In the genomic region with DNA sequence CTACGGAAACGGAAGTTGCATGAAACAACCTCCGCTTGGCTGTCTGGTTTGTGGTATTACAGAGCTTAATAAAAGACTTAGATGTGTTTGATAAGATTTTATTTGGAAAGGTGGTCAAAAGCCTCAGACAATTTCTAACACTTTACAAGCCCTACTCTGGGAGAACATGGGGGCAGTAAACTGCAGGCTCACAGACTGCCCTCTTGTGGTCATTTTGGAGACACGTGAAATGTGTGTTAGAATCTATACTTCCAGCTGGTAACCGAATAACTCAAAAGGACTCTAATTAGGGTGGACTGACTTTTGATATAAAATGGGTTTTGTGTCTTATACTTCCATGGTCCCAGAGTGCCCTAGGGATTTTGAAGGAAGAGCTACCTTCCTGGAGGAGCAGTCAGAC, we compare ENCODE assay signal across 16 mouse cellular contexts. TPM values are rescaled to one million over a fixed set of nuclear protein-coding genes. Genes with fewer than 3 reads are reported as not detected.
A peak's percentile ranks its signal among the peaks of the same experiment; 100 is the strongest.
DNase-seq lines count a peak whose midpoint lies in the region; ATAC-seq and TF ChIP-seq lines count a peak whose summit lies in the region.
"Had no signal": no experiment of that assay in that cellular context is flagged by ENCODE, and none has a peak within 500 bp of the region (broad histone marks: within the 10 kb centered on the region; RNA-seq: fewer than 3 reads in every experiment).

No protein-coding gene starts in this region.

- H3K4me1 ChIP-seq in liver, adult 2 months (ENCODE audit: control insufficient read depth, insufficient read depth, low read length): no peaks in the 10 kb centered on the region
- no peaks in the 10 kb centered on the region for H3K4me1 ChIP-seq in ES-E14 (ENCODE audit: control insufficient read depth in 2 of 2, insufficient read depth in 2 of 2, low read length in 2 of 2, poor library complexity in 1 of 2)
- peaks cover 1 to 6% of the 10 kb centered on the region in 2 experiments for H3K4me1 ChIP-seq in liver, embryonic 14.5 days (replicated peaks; ENCODE audit: control insufficient read depth in 2 of 2, insufficient read depth in 2 of 2, low read length in 1 of 2)
- H3K4me1 ChIP-seq: limb, embryonic 15.5 days had no signal

- no peaks in the 10 kb centered on the region for H3K36me3 ChIP-seq in liver, adult 2 months (ENCODE audit: control insufficient read depth, insufficient read depth, low read length)
- H3K36me3 ChIP-seq in ES-E14 (ENCODE audit: control insufficient read depth, insufficient read depth, low read length, poor library complexity, severe bottlenecking): no peaks in the 10 kb centered on the region
- no peaks in the 10 kb centered on the region for H3K36me3 ChIP-seq in liver, embryonic 14.5 days (replicated peaks; ENCODE audit: control insufficient read depth, insufficient read depth, low read depth)
- H3K36me3 ChIP-seq: limb, embryonic 15.5 days had no signal

- no peak overlapping the region for H3K4me3 ChIP-seq in gastrocnemius, adult 2 months
- no peak overlapping the region for H3K4me3 ChIP-seq in liver, adult 2 months (ENCODE audit: insufficient read depth, low read depth, low read length)
- H3K4me3 ChIP-seq in ES-E14 (ENCODE audit: insufficient read depth in 1 of 2, low read depth in 1 of 2, low read length in 2 of 2, poor library complexity in 1 of 2, severe bottlenecking in 1 of 2): no peak overlapping the region
- H3K4me3 ChIP-seq in liver, embryonic 14.5 days (ENCODE audit: insufficient read depth in 1 of 2, low read depth in 2 of 2, low read length in 2 of 2): no peak overlapping the region
- H3K4me3 ChIP-seq: limb, embryonic 15.5 days had no signal

- WGBS in liver, adult 2 months: 75% methylated on average over 5 of the region's 5 CpGs
- WGBS in liver, embryonic 14.5 days (ENCODE audit: insufficient replicate concordance): 73% methylated on average over 5 of the region's 5 CpGs

- peak; percentile 62 for TF ChIP-seq CTCF in gastrocnemius, adult 2 months (IDR thresholded peaks at IDR 0.05)
- TF ChIP-seq CTCF in liver, adult 2 months (IDR thresholded peaks at IDR 0.05; ENCODE audit: low read depth, low read length): peak; percentile 5; the same call in 1 of the 2 replicates
- TF ChIP-seq CTCF in liver, embryonic 14.5 days (IDR thresholded peaks at IDR 0.05; ENCODE audit: low read depth): peak; percentile 50; the same call in 1 of the 2 replicates

- no peak for DNase-seq in gastrocnemius, adult 2 months
- no peak for DNase-seq in gastrocnemius, postnatal 36 days
- DNase-seq in liver, adult 2 months (ENCODE audit: extremely low read depth, low read depth, low spot score): no peak
- no peak for DNase-seq in liver
- DNase-seq in ES-E14 (ENCODE audit: low read depth, low spot score): peak; percentile 9
- DNase-seq in liver, embryonic 14.5 days (ENCODE audit: low read depth in 3 of 3, low spot score in 3 of 3): no peak
- DNase-seq in B cell, adult 2 months: no peak
- DNase-seq: heart, postnatal 10 days; thymus, postnatal 4 days had no signal

- intact Hi-C loops in gastrocnemius, adult 2 months (cut with DNase I): no loop called here
- intact Hi-C loops in gastrocnemius, postnatal 36 days (cut with DNase I): no loop called here

- TF ChIP-seq EP300 in liver, embryonic 14.5 days (IDR thresholded peaks at IDR 0.05; ENCODE audit: low read depth): no peak

- H3K27ac ChIP-seq in gastrocnemius, adult 2 months: no peak overlapping the region
- H3K27ac ChIP-seq in liver, adult 2 months (replicated peaks; ENCODE audit: insufficient read depth, low read depth, low read length): no peak overlapping the region
- H3K27ac ChIP-seq in ES-E14 (ENCODE audit: insufficient read depth, low read depth, low read length, poor library complexity, severe bottlenecking): no peak overlapping the region
- no peak overlapping the region for H3K27ac ChIP-seq in liver, embryonic 14.5 days
- H3K27ac ChIP-seq: limb, embryonic 15.5 days had no signal

- in situ Hi-C loops in ES-E14 (cut with MboI; ENCODE audit: low sequenced_read_pairs in 2 of 2, unreplicated experiment in 2 of 2): no loop called here

- no peaks in the 10 kb centered on the region for H3K79me2 ChIP-seq in liver, adult 2 months (ENCODE audit: control insufficient read depth, insufficient read depth, low read length)

- no peak for ATAC-seq in liver, embryonic 14.5 days (ENCODE audit: insufficient read depth)
- no peak for ATAC-seq in megakaryocyte, adult 5-6 weeks (ENCODE audit: poor library complexity, severe bottlenecking)

- H3K27me3 ChIP-seq in liver, adult 2 months (ENCODE audit: control insufficient read depth, insufficient read depth, low read length): no peaks in the 10 kb centered on the region
- H3K27me3 ChIP-seq in liver, embryonic 14.5 days (ENCODE audit: control insufficient read depth, insufficient read depth, low read length): no peaks in the 10 kb centered on the region
- H3K27me3 ChIP-seq: limb, embryonic 15.5 days had no signal

- no peaks in the 10 kb centered on the region for H3K9me3 ChIP-seq in ES-E14 (ENCODE audit: control insufficient read depth, insufficient read depth, low read depth, low read length)
- H3K9me3 ChIP-seq in liver, embryonic 14.5 days (ENCODE audit: control insufficient read depth, low read length): no peaks in the 10 kb centered on the region
- H3K9me3 ChIP-seq: limb, embryonic 15.5 days had no signal

- H3K4me2 ChIP-seq in liver, embryonic 14.5 days (ENCODE audit: low read depth): no peak overlapping the region
- H3K4me2 ChIP-seq: limb, embryonic 15.5 days; midbrain, embryonic 11.5 days had no signal

- no peak for TF ChIP-seq POLR2A in liver, adult 2 months (IDR thresholded peaks at IDR 0.05; ENCODE audit: extremely low read depth, insufficient read depth, low read length)

- H3K9ac ChIP-seq in liver, adult 2 months (ENCODE audit: low read depth, low read length): no peak overlapping the region
- no peak overlapping the region for H3K9ac ChIP-seq in ES-E14 (ENCODE audit: insufficient read depth, low read depth, low read length, poor library complexity, severe bottlenecking)
- H3K9ac ChIP-seq in liver, embryonic 14.5 days (replicated peaks): no peak overlapping the region
- H3K9ac ChIP-seq: limb, embryonic 15.5 days had no signal

TF ChIP-seq in ES-E14, 5 proteins besides CTCF, POLR2A, EP300 and RAD21:
- no peak for TF ChIP-seq CHD2 (IDR thresholded peaks at IDR 0.05; ENCODE audit: low read depth, low read length)
- TF ChIP-seq ZNF384 (IDR thresholded peaks at IDR 0.05; ENCODE audit: low read depth, low read length): no peak
- TF ChIP-seq ZC3H11A (IDR thresholded peaks at IDR 0.05; ENCODE audit: borderline replicate concordance, low read depth, low read length): no peak
- no peak for TF ChIP-seq HCFC1 (IDR thresholded peaks at IDR 0.05; ENCODE audit: borderline replicate concordance, insufficient read depth, low read length)
- TF ChIP-seq MAFK (IDR thresholded peaks at IDR 0.05; ENCODE audit: insufficient read depth, low read depth, low read length): no peak

RNA-seq across cellular contexts. Expression of a gene that starts 50.4 kb away (rescaled TPM):
- total RNA-seq in gastrocnemius, adult 2 months (2021): not detected
- total RNA-seq in gastrocnemius, postnatal 36 days (2021): not detected
- not detected in 2 replicates for total RNA-seq in liver, adult 2 months (2014; rRNA removed)
- not detected in 2 replicates for polyA plus RNA-seq in liver, adult 2 months (2012; rRNA removed)
- 0.37 and 0.54 TPM in 2 replicates for total RNA-seq in ES-E14 (2012; rRNA removed)
- polyA plus RNA-seq in liver, embryonic 14.5 days (2012; rRNA removed): 0.06 TPM in 2 replicates
- 0.06 and 0.10 TPM in 2 replicates for polyA plus RNA-seq in liver, embryonic 14.5 days (2014; fragmentation: Nextera tagmentation; extraction: Ambion mirVana)
- total RNA-seq in megakaryocyte, adult 5-6 weeks (2015): not detected in 2 replicates
- not detected in 2 replicates for total RNA-seq in megakaryocyte, adult 5-6 weeks (2017)
- total RNA-seq: gastrocnemius, adult 18-20 months; heart, postnatal 10 days; neutrophil, adult 5-6 weeks had no signal
- polyA plus RNA-seq: kidney, embryonic 14.5 days; midbrain, embryonic 11.5 days; spleen, adult 2 months had no signal

Comparison
In these comparisons a context has a peak if more than half of its experiments do, and no peak if none do; other contexts are left out.
1. CTCF ChIP-seq: peak in every context shown above with its lines; median percentile 62 in gastrocnemius, adult 2 months; 50 in liver, embryonic 14.5 days; 5 in liver, adult 2 months.